Mouse (Mus musculus) thymus, adult 2 months (tissue): ENCODE measurements around the gene Mrpl52.

Source experiments
- CTCF ChIP-seq: fragments of 200-500 bp; IDR thresholded peaks from 2 replicates; pipeline ENCODE4 v1.5.1; 2012; ENCODE audit warnings: mild to moderate bottlenecking, control low read depth, low read length, moderate library complexity, borderline replicate concordance; ENCODE audit not compliant: control insufficient read depth, poor library complexity, insufficient read depth; ENCODE audit errors: extremely low read depth
- POLR2A ChIP-seq: fragments of 200-500 bp; IDR thresholded peaks from 2 replicates; pipeline ENCODE4 v1.6.1; 2012; ENCODE audit warnings: mild to moderate bottlenecking, low read length, control low read depth, moderate library complexity; ENCODE audit not compliant: control insufficient read depth, poor library complexity, insufficient read depth; ENCODE audit errors: extremely low read depth

DNA sequence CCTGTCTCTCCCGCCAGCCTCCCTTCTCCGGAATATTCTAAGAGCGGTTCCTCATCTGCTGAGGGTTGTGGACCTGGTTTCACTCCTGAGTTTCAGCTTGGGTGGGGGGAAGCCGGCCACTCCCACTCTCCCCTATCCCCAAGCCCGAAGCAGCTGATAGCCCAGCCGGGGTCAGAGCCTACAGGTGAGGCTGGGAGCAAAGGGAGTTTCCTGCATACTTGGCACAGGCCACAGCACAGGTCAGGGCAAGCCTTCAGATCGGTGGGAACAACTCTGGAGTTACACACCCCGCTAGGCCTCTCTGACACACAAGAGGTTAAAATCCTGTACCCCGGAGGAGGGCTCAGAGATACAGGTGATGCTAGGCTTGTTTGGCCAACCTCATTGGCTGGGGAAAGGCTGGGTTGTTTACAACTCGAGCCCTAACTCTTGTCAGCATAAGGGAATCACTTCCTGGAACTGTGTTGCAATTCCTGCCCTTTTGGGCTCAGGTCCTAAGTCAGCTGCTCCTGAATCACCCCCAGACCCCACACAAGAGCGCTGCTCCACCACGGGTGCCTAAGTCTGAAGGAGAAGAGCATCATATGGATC is 7.3 kb downstream of the Mrpl52 start:
- no peak for TF ChIP-seq CTCF
- no peak for TF ChIP-seq POLR2A
